Mouse (Mus musculus): Measurements from ENCODE around the gene Amz2.

GRCm38 (mm10) chr11:109473171-109474085 is 47.7 kb downstream of the Amz2 start, which contains the start of the genes Arsg and Slc16a6:
- no peak for TF ChIP-seq CTCF (IDR thresholded peaks at IDR 0.05; ENCODE audit: borderline replicate concordance, insufficient read depth, low read depth, low read length)
- peak; percentile 78 for TF ChIP-seq POLR2A (IDR thresholded peaks at IDR 0.05; ENCODE audit: borderline replicate concordance, insufficient read depth, low read length)
